Mouse (Mus musculus) natural killer cell, adult 2 months (primary cell): ENCODE data around the gene Fam19a5.

Experiments used
- DNase-seq, 2 experiments: peaks; one replicate each; pipeline ENCODE4 v3.0.0; 2022; ENCODE audit warnings: low spot score in 2 of 2

Fam19a5 gene

GRCm38 (mm10) chr15:87736345-87736744, 192.2 kb downstream of the Fam19a5 start:
- no peak for DNase-seq

- DNase-seq: no peak
Observed at GRCm38 (mm10) chr15:87755482-87755881, 211.4 kb downstream of the Fam19a5 start.

GRCm38 (mm10) chr15:87765876-87766275, 221.8 kb downstream of the Fam19a5 start:
- DNase-seq: no peak

- no peak for DNase-seq
Observed at GRCm38 (mm10) chr15:87773955-87774354, 229.9 kb downstream of the Fam19a5 start.

- DNase-seq: no peak
Observed at GRCm38 (mm10) chr15:87783331-87783730, 239.2 kb downstream of the Fam19a5 start.

GRCm38 (mm10) chr15:87789671-87790070, 245.6 kb downstream of the Fam19a5 start:
- DNase-seq: no peak

- DNase-seq: no peak
Observed at GRCm38 (mm10) chr15:87793661-87794060, 249.6 kb downstream of the Fam19a5 start.

- DNase-seq: no peak
Observed at GRCm38 (mm10) chr15:87796571-87796970, 252.5 kb downstream of the Fam19a5 start.
